Mouse (Mus musculus): ENCODE measurements around the gene Rpgrip1l. TPM values are rescaled to one million over a fixed set of nuclear protein-coding genes. Genes with fewer than 3 reads are reported as not detected.

Gene Rpgrip1l
- polyA plus RNA-seq, 1 experiment from 2014 or later = 9.8 TPM

GRCm38 (mm10) chr8:91286237-91286636 is 26.8 kb downstream of the Rpgrip1l start:
- Histone ChIP-seq H3K27me3 (ENCODE audit: control insufficient read depth, insufficient read depth, low read depth, low read length) (no peaks in the 10 kb centered on the region), H3K4me1 (ENCODE audit: control insufficient read depth, insufficient read depth, low read length) (no peaks in the 10 kb centered on the region), H3K36me3 (ENCODE audit: control insufficient read depth, insufficient read depth, low read length) (peaks cover 2% of the 10 kb centered on the region), H3K27ac (ENCODE audit: low read length) (no peak overlapping the region), H3K9ac (ENCODE audit: low read depth, low read length) (no peak overlapping the region), H3K4me3 (ENCODE audit: low read depth, low read length) (no peak overlapping the region), H3K4me2 (ENCODE audit: low read length) (no peak overlapping the region), H3K9me3 (replicated peaks; ENCODE audit: control insufficient read depth, low read length, poor library complexity, severe bottlenecking) (no peaks in the 10 kb centered on the region)
- ATAC-seq = no peak
- WGBS = 82% methylated on average over 8 of the region's 8 CpGs

- Histone ChIP-seq H3K4me3 (ENCODE audit: low read depth, low read length) (no peak overlapping the region), H3K27ac (ENCODE audit: low read length) (no peak overlapping the region), H3K27me3 (ENCODE audit: control insufficient read depth, insufficient read depth, low read depth, low read length) (no peaks in the 10 kb centered on the region), H3K9me3 (replicated peaks; ENCODE audit: control insufficient read depth, low read length, poor library complexity, severe bottlenecking) (no peaks in the 10 kb centered on the region), H3K4me2 (ENCODE audit: low read length) (no peak overlapping the region), H3K9ac (ENCODE audit: low read depth, low read length) (no peak overlapping the region), H3K4me1 (ENCODE audit: control insufficient read depth, insufficient read depth, low read length) (no peaks in the 10 kb centered on the region), H3K36me3 (ENCODE audit: control insufficient read depth, insufficient read depth, low read length) (no peaks in the 10 kb centered on the region; the same call in 1 of the 2 replicates)
- ATAC-seq = no peak
- WGBS = 86% methylated on average over 1 of the region's 1 CpGs
These were observed 29.2 kb downstream of the Rpgrip1l start for GRCm38 (mm10) chr8:91283815-91284214.

GRCm38 (mm10) chr8:91282655-91283054 is 30.4 kb downstream of the Rpgrip1l start:
- no peak for ATAC-seq
- WGBS = 79% methylated on average over 5 of the region's 5 CpGs

GRCm38 (mm10) chr8:91281545-91281944 is 31.5 kb downstream of the Rpgrip1l start:
- Histone ChIP-seq H3K27ac (ENCODE audit: low read length) (no peak overlapping the region), H3K9me3 (replicated peaks; ENCODE audit: control insufficient read depth, low read length, poor library complexity, severe bottlenecking) (no peaks in the 10 kb centered on the region), H3K27me3 (ENCODE audit: control insufficient read depth, insufficient read depth, low read depth, low read length) (no peaks in the 10 kb centered on the region), H3K4me3 (ENCODE audit: low read depth, low read length) (no peak overlapping the region), H3K9ac (ENCODE audit: low read depth, low read length) (no peak overlapping the region), H3K36me3 (ENCODE audit: control insufficient read depth, insufficient read depth, low read length) (no peaks in the 10 kb centered on the region), H3K4me1 (ENCODE audit: control insufficient read depth, insufficient read depth, low read length) (0 out of 2 replicates have a peak, but pooled peaks cover 3% of the 10 kb centered on the region), H3K4me2 (ENCODE audit: low read length) (no peak overlapping the region)
- WGBS = 91% methylated on average over 8 of the region's 8 CpGs
- ATAC-seq = no peak

More at GRCm38 (mm10) chr8:91282655-91283054, 30.4 kb downstream of the Rpgrip1l start:
- H3K27me3 ChIP-seq (ENCODE audit: control insufficient read depth, insufficient read depth, low read depth, low read length) = no peaks in the 10 kb centered on the region
- no peak overlapping the region for H3K27ac ChIP-seq (ENCODE audit: low read length)
- no peak overlapping the region for H3K4me2 ChIP-seq (ENCODE audit: low read length)
- H3K36me3 ChIP-seq (ENCODE audit: control insufficient read depth, insufficient read depth, low read length) = no peaks in the 10 kb centered on the region; the same call in 1 of the 2 replicates
- no peaks in the 10 kb centered on the region for H3K9me3 ChIP-seq (replicated peaks; ENCODE audit: control insufficient read depth, low read length, poor library complexity, severe bottlenecking)
- H3K4me3 ChIP-seq (ENCODE audit: low read depth, low read length) = no peak overlapping the region
- no peak overlapping the region; the same call in 1 of the 2 replicates for H3K9ac ChIP-seq (ENCODE audit: low read depth, low read length)
- H3K4me1 ChIP-seq (ENCODE audit: control insufficient read depth, insufficient read depth, low read length) = no peaks in the 10 kb centered on the region

- H3K36me3 ChIP-seq (ENCODE audit: control insufficient read depth, insufficient read depth, low read length) = no peaks in the 10 kb centered on the region
- no peak overlapping the region for H3K27ac ChIP-seq (ENCODE audit: low read length)
- ATAC-seq = no peak
These were observed 32.4 kb downstream of the Rpgrip1l start for GRCm38 (mm10) chr8:91280467-91281212.

GRCm38 (mm10) chr8:91278060-91278459 is 35.0 kb downstream of the Rpgrip1l start:
- Histone ChIP-seq H3K4me1 (ENCODE audit: control insufficient read depth, insufficient read depth, low read length) (0 out of 2 replicates have a peak, but pooled peaks cover 3% of the 10 kb centered on the region), H3K9ac (ENCODE audit: low read depth, low read length) (no peak overlapping the region), H3K27ac (ENCODE audit: low read length) (no peak overlapping the region), H3K9me3 (replicated peaks; ENCODE audit: control insufficient read depth, low read length, poor library complexity, severe bottlenecking) (no peaks in the 10 kb centered on the region), H3K27me3 (ENCODE audit: control insufficient read depth, insufficient read depth, low read depth, low read length) (no peaks in the 10 kb centered on the region), H3K4me2 (ENCODE audit: low read length) (no peak overlapping the region), H3K4me3 (ENCODE audit: low read depth, low read length) (no peak overlapping the region), H3K36me3 (ENCODE audit: control insufficient read depth, insufficient read depth, low read length) (0 out of 2 replicates have a peak, but pooled peaks cover 2% of the 10 kb centered on the region)
- WGBS = 52% methylated on average over 5 of the region's 5 CpGs
- no peak for ATAC-seq

More at GRCm38 (mm10) chr8:91280467-91281212, 32.4 kb downstream of the Rpgrip1l start:
- H3K9me3 ChIP-seq (replicated peaks; ENCODE audit: control insufficient read depth, low read length, poor library complexity, severe bottlenecking) = no peaks in the 10 kb centered on the region
- no peak overlapping the region for H3K9ac ChIP-seq (ENCODE audit: low read depth, low read length)
- 81% methylated on average over 11 of the region's 11 CpGs for WGBS
- H3K4me3 ChIP-seq (ENCODE audit: low read depth, low read length) = no peak overlapping the region
- no peaks in the 10 kb centered on the region for H3K27me3 ChIP-seq (ENCODE audit: control insufficient read depth, insufficient read depth, low read depth, low read length)
- H3K4me1 ChIP-seq (ENCODE audit: control insufficient read depth, insufficient read depth, low read length) = 0 out of 2 replicates have a peak, but pooled peaks cover 3% of the 10 kb centered on the region
- H3K4me2 ChIP-seq (ENCODE audit: low read length) = no peak overlapping the region

GRCm38 (mm10) chr8:91276337-91276736 is 36.7 kb downstream of the Rpgrip1l start:
- no peak overlapping the region for H3K4me3 ChIP-seq (ENCODE audit: low read depth, low read length)
- H3K27ac ChIP-seq (ENCODE audit: low read length) = no peak overlapping the region
- H3K36me3 ChIP-seq (ENCODE audit: control insufficient read depth, insufficient read depth, low read length) = 0 out of 2 replicates have a peak, but pooled peaks cover 4% of the 10 kb centered on the region
- 0 out of 2 replicates have a peak, but pooled peaks cover 3% of the 10 kb centered on the region for H3K4me1 ChIP-seq (ENCODE audit: control insufficient read depth, insufficient read depth, low read length)
- H3K4me2 ChIP-seq (ENCODE audit: low read length) = no peak overlapping the region
- no peaks in the 10 kb centered on the region for H3K27me3 ChIP-seq (ENCODE audit: control insufficient read depth, insufficient read depth, low read depth, low read length)
- H3K9ac ChIP-seq (ENCODE audit: low read depth, low read length) = no peak overlapping the region
- WGBS = 95% methylated on average over 2 of the region's 2 CpGs
- no peaks in the 10 kb centered on the region for H3K9me3 ChIP-seq (replicated peaks; ENCODE audit: control insufficient read depth, low read length, poor library complexity, severe bottlenecking)
- ATAC-seq = no peak

- no peak for ATAC-seq
- Histone ChIP-seq H3K4me2 (ENCODE audit: low read length) (no peak overlapping the region), H3K4me1 (ENCODE audit: control insufficient read depth, insufficient read depth, low read length) (0 out of 2 replicates have a peak, but pooled peaks cover 3% of the 10 kb centered on the region), H3K27me3 (ENCODE audit: control insufficient read depth, insufficient read depth, low read depth, low read length) (no peaks in the 10 kb centered on the region), H3K9me3 (replicated peaks; ENCODE audit: control insufficient read depth, low read length, poor library complexity, severe bottlenecking) (no peaks in the 10 kb centered on the region), H3K9ac (ENCODE audit: low read depth, low read length) (no peak overlapping the region), H3K4me3 (ENCODE audit: low read depth, low read length) (no peak overlapping the region), H3K27ac (ENCODE audit: low read length) (no peak overlapping the region), H3K36me3 (ENCODE audit: control insufficient read depth, insufficient read depth, low read length) (peaks cover 10% of the 10 kb centered on the region)
- 92% methylated on average over 5 of the region's 5 CpGs for WGBS
These were observed 39.6 kb downstream of the Rpgrip1l start for GRCm38 (mm10) chr8:91273493-91273892.

GRCm38 (mm10) chr8:91269374-91269958 is 43.6 kb downstream of the Rpgrip1l start:
- Histone ChIP-seq H3K27ac (ENCODE audit: low read length) (no peak overlapping the region), H3K4me3 (ENCODE audit: low read depth, low read length) (no peak overlapping the region), H3K9ac (ENCODE audit: low read depth, low read length) (no peak overlapping the region), H3K27me3 (ENCODE audit: control insufficient read depth, insufficient read depth, low read depth, low read length) (no peaks in the 10 kb centered on the region), H3K4me1 (ENCODE audit: control insufficient read depth, insufficient read depth, low read length) (no peaks in the 10 kb centered on the region), H3K36me3 (ENCODE audit: control insufficient read depth, insufficient read depth, low read length) (peaks cover 14% of the 10 kb centered on the region), H3K4me2 (ENCODE audit: low read length) (no peak overlapping the region), H3K9me3 (replicated peaks; ENCODE audit: control insufficient read depth, low read length, poor library complexity, severe bottlenecking) (no peaks in the 10 kb centered on the region)
- WGBS = 83% methylated on average over 2 of the region's 2 CpGs
- no peak for ATAC-seq

Measured in midbrain, embryonic 16.5 days (tissue).